Mouse (Mus musculus): ENCODE data around the gene Rabl3. TPM values are rescaled to one million over a fixed set of nuclear protein-coding genes. Genes with fewer than 3 reads are reported as not detected.

Rabl3 gene
- polyA plus RNA-seq, 1 experiment from 2014 or later: 18.5 TPM

DNA sequence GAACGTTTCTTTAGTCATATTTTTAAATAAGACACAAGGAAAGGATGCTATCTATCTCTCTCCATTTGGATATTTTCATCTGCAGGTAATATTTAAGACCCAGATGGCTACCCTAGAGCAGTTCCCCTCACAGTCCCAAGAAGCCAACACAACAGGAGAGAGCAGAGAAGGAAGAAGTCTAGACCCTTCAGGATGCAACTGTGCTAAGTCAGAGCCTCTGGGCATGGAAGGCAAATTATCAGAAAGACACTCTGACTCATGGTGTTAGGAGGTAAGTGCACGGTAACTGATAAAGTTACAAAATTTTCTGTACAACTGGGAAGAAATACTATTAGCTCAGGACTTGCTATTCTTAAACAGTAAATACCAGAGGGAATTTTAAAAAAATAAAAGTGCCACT, 21.0 kb upstream of the Rabl3 start:
- no peak overlapping the region for H3K9ac ChIP-seq
- 89% methylated on average over 2 of the region's 2 CpGs for WGBS
- no peak overlapping the region for H3K4me3 ChIP-seq (replicated peaks; ENCODE audit: low read length)
- peaks cover 61% of the 10 kb centered on the region for H3K36me3 ChIP-seq (replicated peaks; ENCODE audit: control insufficient read depth, insufficient read depth)
- no peak overlapping the region for H3K27ac ChIP-seq
- no peak for ATAC-seq (ENCODE audit: low FRiP score)
- no peak overlapping the region for H3K4me2 ChIP-seq (replicated peaks)
- no peaks in the 10 kb centered on the region for H3K27me3 ChIP-seq (ENCODE audit: control insufficient read depth, insufficient read depth, low read length)
- no peaks in the 10 kb centered on the region for H3K4me1 ChIP-seq (replicated peaks; ENCODE audit: control insufficient read depth, insufficient read depth, low read length)
- DNase-seq (ENCODE audit: low spot score): no peak
- peaks cover 2% of the 10 kb centered on the region; the same call in 1 of the 2 replicates for H3K9me3 ChIP-seq (ENCODE audit: control insufficient read depth, low read length)

DNA sequence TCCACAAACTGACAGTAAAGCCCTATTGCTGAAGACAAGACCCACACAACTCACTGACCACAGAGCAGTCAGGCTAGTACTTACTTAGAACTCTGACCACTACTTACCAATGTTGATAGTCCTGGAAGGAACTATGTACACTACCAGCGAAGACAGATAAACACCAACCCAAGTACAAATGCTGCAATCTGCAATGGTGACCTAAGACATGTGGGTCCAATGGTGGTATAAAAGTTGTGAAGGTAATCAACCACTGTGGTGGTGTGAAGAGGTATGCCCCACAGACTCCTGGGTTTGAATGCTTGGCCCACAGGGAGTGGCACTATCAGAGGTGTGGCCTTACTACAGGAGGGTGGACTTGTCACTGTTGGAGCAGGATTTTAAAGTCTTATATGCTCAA, 20.0 kb upstream of the Rabl3 start:
- Histone ChIP-seq H3K4me2 (replicated peaks) (no peak overlapping the region), H3K9ac (no peak overlapping the region), H3K4me1 (replicated peaks; ENCODE audit: control insufficient read depth, insufficient read depth, low read length) (no peaks in the 10 kb centered on the region), H3K27me3 (ENCODE audit: control insufficient read depth, insufficient read depth, low read length) (no peaks in the 10 kb centered on the region), H3K27ac (no peak overlapping the region), H3K9me3 (ENCODE audit: control insufficient read depth, low read length) (peaks cover 3% of the 10 kb centered on the region; the same call in 1 of the 2 replicates), H3K36me3 (replicated peaks; ENCODE audit: control insufficient read depth, insufficient read depth) (peaks cover 67% of the 10 kb centered on the region), H3K4me3 (replicated peaks; ENCODE audit: low read length) (no peak overlapping the region)
- DNase-seq (ENCODE audit: low spot score) (no peak), ATAC-seq (ENCODE audit: low FRiP score) (no peak)
- WGBS: 97% methylated on average over 1 of the region's 1 CpGs

DNA sequence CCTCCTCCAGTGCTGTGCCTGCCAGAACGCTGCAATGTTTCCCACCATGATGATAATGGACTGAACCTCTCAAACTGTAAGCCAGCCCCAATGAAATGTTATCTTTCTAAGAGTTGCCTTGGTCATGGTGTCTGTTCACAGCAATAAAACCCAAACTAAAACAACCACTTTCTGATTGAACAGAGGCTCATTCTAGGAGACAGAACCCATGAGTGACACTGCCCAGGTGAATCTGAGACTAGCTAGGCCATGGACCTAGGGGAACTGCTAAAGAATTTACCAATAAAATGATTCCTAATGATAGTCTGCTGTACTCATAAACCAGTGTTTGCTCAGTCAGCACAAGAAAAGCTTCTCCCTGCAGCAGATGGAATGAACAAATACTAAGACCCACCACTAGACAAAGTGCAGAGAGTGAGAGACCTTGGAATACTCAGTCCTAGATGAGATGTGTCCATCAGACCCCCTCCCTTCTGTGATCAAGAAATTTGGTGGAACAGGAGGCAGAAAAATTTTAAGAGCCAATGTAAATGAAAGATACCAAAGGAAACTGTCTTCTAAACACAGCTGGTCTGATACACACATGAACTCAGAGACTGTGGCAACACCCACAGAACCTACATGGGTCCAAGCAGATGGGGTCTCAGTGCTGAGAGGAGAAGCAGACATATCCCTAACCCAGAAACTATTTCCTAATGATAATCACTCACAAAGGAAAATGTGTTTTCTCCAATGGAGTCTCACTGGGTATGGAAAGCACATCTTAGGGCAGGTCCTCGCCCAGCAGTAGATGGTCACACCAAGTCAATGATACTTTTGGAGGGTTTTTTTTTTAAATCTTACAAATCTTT, 19.3 kb upstream of the Rabl3 start:
- Histone ChIP-seq H3K9me3 (ENCODE audit: control insufficient read depth, low read length) (peaks cover 3% of the 10 kb centered on the region; the same call in 1 of the 2 replicates), H3K27ac (no peak overlapping the region), H3K4me2 (replicated peaks) (no peak overlapping the region), H3K36me3 (replicated peaks; ENCODE audit: control insufficient read depth, insufficient read depth) (peaks cover 61% of the 10 kb centered on the region), H3K27me3 (ENCODE audit: control insufficient read depth, insufficient read depth, low read length) (no peaks in the 10 kb centered on the region), H3K9ac (no peak overlapping the region), H3K4me1 (replicated peaks; ENCODE audit: control insufficient read depth, insufficient read depth, low read length) (no peaks in the 10 kb centered on the region), H3K4me3 (replicated peaks; ENCODE audit: low read length) (no peak overlapping the region)
- ATAC-seq (ENCODE audit: low FRiP score) (no peak), DNase-seq (ENCODE audit: low spot score) (no peak)
- whole genome bisulfite sequencing: 96% methylated on average over 2 of the region's 2 CpGs

DNA sequence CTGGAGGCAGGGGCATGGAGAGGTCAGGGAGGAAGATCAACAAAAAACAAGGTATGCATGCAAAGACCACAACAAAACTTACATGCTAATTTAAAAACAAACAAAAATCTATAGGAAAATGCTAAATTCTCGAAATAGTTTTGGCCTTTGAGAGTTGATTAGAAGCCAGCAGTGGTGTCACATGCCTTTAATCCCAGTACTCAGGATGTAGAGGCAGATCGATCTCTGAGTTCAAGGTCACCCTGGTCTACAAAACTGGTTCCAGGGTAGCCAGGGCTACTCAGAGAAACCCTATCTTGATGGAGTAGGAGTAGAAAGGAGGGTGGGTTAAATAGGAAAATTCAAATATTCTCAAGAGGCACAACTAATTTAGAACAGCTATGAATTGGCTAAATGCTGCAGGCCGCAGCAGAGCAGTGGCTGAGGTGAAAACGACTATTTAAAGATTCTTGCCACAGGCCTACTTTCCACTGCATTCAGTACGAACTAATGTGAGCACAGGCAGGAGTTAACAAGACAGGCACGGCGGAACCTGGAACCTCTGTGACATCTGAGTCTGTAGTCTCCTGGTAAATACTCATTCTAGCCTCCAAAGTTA, 17.5 kb upstream of the Rabl3 start:
- WGBS: 93% methylated on average over 7 of the region's 7 CpGs
- DNase-seq (ENCODE audit: low spot score): no peak

DNA sequence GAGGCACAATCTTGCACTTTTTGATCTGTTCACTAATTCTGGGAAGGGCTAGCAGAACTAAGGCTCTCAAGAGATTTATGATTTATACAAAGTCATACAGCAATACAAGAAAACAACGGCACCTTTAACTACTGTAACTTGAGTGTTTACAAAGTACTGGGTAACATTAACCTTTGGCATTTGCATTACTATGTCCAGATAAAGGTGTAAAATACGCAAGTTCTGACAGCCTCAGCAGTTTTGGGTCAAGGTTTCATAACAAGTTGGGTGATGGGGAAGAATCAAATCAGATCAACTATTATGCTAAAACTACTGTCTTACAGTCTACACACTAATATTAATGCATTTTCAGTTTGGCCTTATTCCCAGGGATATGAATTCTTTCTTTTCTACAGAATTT, 14.6 kb upstream of the Rabl3 start:
- no peak for DNase-seq (ENCODE audit: low spot score)
- Histone ChIP-seq H3K9me3 (ENCODE audit: control insufficient read depth, low read length) (peaks cover 3% of the 10 kb centered on the region; the same call in 1 of the 2 replicates), H3K27ac (no peak overlapping the region), H3K9ac (no peak overlapping the region), H3K4me3 (replicated peaks; ENCODE audit: low read length) (no peak overlapping the region), H3K27me3 (ENCODE audit: control insufficient read depth, insufficient read depth, low read length) (no peaks in the 10 kb centered on the region), H3K4me2 (replicated peaks) (no peak overlapping the region), H3K36me3 (replicated peaks; ENCODE audit: control insufficient read depth, insufficient read depth) (peaks cover 42% of the 10 kb centered on the region), H3K4me1 (replicated peaks; ENCODE audit: control insufficient read depth, insufficient read depth, low read length) (no peaks in the 10 kb centered on the region)
- WGBS: 95% methylated on average over 2 of the region's 2 CpGs
- no peak for ATAC-seq (ENCODE audit: low FRiP score)

More for the DNA sequence above, 17.5 kb upstream of the Rabl3 start:
- H3K27ac ChIP-seq: no peak overlapping the region
- H3K4me1 ChIP-seq (replicated peaks; ENCODE audit: control insufficient read depth, insufficient read depth, low read length): no peaks in the 10 kb centered on the region
- ATAC-seq (ENCODE audit: low FRiP score): no peak
- H3K4me2 ChIP-seq (replicated peaks): no peak overlapping the region
- peaks cover 51% of the 10 kb centered on the region for H3K36me3 ChIP-seq (replicated peaks; ENCODE audit: control insufficient read depth, insufficient read depth)
- peaks cover 3% of the 10 kb centered on the region; the same call in 1 of the 2 replicates for H3K9me3 ChIP-seq (ENCODE audit: control insufficient read depth, low read length)
- H3K4me3 ChIP-seq (replicated peaks; ENCODE audit: low read length): no peak overlapping the region
- no peaks in the 10 kb centered on the region for H3K27me3 ChIP-seq (ENCODE audit: control insufficient read depth, insufficient read depth, low read length)
- no peak overlapping the region for H3K9ac ChIP-seq

DNA sequence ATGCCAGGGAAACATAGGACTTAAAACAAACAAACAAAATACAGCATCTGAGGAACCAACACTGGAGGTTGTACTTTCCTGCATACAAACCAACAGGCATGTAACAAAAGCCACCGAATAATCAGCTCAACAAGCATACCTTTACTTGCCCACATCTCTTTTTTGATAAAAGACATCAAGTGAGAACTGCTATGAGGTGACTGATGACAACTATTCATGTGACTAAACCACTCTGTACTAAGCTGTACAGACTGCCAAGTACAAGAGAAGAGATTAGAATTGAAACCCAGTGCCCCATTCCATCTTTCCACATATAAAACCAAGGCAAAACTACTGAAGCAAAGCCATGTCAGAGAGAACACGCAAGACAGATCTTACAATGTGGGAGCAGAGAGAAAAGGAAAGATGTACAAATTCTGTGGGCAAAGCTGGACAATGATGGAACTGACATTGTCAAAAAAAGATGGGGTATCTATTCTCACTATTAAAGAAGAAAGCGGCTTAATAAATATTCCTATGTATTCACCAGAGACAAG, 12.9 kb upstream of the Rabl3 start:
- H3K9me3 ChIP-seq (ENCODE audit: control insufficient read depth, low read length): peaks cover 3% of the 10 kb centered on the region; the same call in 1 of the 2 replicates

DNA sequence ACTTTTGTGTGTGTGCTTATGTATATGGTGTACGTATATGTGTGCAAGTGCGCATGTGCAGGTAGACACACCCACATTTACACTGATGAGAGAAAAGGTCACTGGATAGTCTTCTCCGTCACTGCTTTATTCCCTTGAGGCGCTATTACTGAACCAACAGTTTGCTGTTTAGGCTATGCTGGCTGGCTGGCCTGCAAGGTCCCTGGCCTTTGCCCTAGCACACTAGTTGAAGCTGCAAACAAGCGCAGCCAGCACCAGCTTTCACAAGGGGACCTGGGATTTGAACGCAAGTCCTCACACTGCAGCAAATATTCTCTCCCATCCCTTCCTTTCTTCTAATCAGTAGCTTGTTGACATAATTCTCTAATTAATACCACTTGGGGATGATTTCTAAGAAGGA, 9.5 kb upstream of the Rabl3 start:
- DNase-seq (ENCODE audit: low spot score) (no peak), ATAC-seq (ENCODE audit: low FRiP score) (no peak)
- Histone ChIP-seq H3K27ac (no peak overlapping the region), H3K4me2 (replicated peaks) (no peak overlapping the region), H3K9ac (no peak overlapping the region), H3K9me3 (ENCODE audit: control insufficient read depth, low read length) (no peaks in the 10 kb centered on the region), H3K4me3 (replicated peaks; ENCODE audit: low read length) (no peak overlapping the region), H3K36me3 (replicated peaks; ENCODE audit: control insufficient read depth, insufficient read depth) (peaks cover 26% of the 10 kb centered on the region), H3K27me3 (ENCODE audit: control insufficient read depth, insufficient read depth, low read length) (no peaks in the 10 kb centered on the region), H3K4me1 (replicated peaks; ENCODE audit: control insufficient read depth, insufficient read depth, low read length) (no peaks in the 10 kb centered on the region; the same call in 1 of the 2 replicates)
- 84% methylated on average over 6 of the region's 6 CpGs for WGBS

More for the DNA sequence above, 12.9 kb upstream of the Rabl3 start:
- ATAC-seq (ENCODE audit: low FRiP score) (no peak), DNase-seq (ENCODE audit: low spot score) (no peak)
- Histone ChIP-seq H3K27me3 (ENCODE audit: control insufficient read depth, insufficient read depth, low read length) (no peaks in the 10 kb centered on the region), H3K27ac (no peak overlapping the region), H3K4me1 (replicated peaks; ENCODE audit: control insufficient read depth, insufficient read depth, low read length) (no peaks in the 10 kb centered on the region), H3K4me3 (replicated peaks; ENCODE audit: low read length) (no peak overlapping the region), H3K36me3 (replicated peaks; ENCODE audit: control insufficient read depth, insufficient read depth) (peaks cover 33% of the 10 kb centered on the region), H3K9ac (no peak overlapping the region), H3K4me2 (replicated peaks) (no peak overlapping the region)
- 92% methylated on average over 3 of the region's 3 CpGs for WGBS

DNA sequence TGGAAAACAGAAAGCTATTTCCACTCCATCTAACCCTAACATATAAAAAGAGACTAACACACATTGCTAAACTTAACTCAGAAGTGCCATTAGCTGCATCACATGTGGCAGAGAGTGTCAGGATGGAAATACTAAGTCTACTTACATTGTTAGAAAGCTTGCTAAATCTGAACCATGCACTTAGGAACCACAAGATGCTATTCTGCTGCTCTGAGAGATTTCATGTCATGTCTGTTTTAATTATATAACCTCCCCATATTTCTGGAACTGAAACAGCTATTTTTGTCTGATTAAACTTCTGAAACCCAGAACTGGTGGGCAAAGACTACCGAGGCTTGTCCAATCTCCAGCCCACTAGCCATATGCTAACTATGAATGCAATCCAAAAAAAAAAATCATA, 7.6 kb upstream of the Rabl3 start:
- Histone ChIP-seq H3K4me3 (replicated peaks; ENCODE audit: low read length) (no peak overlapping the region), H3K9me3 (ENCODE audit: control insufficient read depth, low read length) (no peaks in the 10 kb centered on the region), H3K9ac (no peak overlapping the region), H3K4me2 (replicated peaks) (no peak overlapping the region), H3K27ac (no peak overlapping the region), H3K36me3 (replicated peaks; ENCODE audit: control insufficient read depth, insufficient read depth) (peaks cover 31% of the 10 kb centered on the region), H3K27me3 (ENCODE audit: control insufficient read depth, insufficient read depth, low read length) (no peaks in the 10 kb centered on the region), H3K4me1 (replicated peaks; ENCODE audit: control insufficient read depth, insufficient read depth, low read length) (no peaks in the 10 kb centered on the region; the same call in 1 of the 2 replicates)
- no peak for DNase-seq (ENCODE audit: low spot score)
- no peak for ATAC-seq (ENCODE audit: low FRiP score)
- 96% methylated on average over 1 of the region's 1 CpGs for WGBS

DNA sequence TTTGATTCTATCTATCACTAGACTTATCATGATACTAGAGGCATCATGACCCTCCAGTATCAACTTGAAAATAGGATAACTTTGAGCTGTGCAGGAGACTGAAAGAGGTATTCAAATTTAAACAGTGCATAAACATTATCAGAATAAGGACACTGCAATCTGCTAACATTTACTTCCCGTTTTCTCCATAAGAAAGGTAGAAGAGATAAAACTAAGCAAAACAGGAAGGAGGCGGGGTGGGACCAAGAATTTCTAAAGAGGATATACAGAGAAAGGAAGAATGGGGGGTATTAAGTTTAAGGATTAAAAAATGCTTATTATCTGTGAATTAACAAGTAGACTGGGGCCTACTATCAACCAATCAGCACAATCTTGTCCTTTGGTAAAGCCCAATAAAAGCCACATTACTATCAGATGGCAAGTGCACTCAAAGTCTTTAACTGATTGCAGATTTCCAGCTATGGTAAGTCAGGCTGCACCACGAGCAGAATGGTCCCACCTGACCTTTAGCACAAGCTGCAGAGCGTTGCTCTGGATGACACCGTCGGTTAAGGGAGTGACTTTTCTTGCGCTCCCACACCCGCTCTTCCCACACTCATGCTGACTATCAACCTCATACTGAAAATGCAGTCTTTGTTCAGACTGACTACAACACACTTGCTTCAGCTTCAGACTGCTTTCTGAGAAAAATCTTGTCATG, 6.2 kb upstream of the Rabl3 start:
- WGBS: 92% methylated on average over 8 of the region's 8 CpGs
- no peak for DNase-seq (ENCODE audit: low spot score)
- no peaks in the 10 kb centered on the region for H3K27me3 ChIP-seq (ENCODE audit: control insufficient read depth, insufficient read depth, low read length)
- H3K4me3 ChIP-seq (replicated peaks; ENCODE audit: low read length): no peak overlapping the region
- peaks cover 3% of the 10 kb centered on the region for H3K4me1 ChIP-seq (replicated peaks; ENCODE audit: control insufficient read depth, insufficient read depth, low read length)
- no peak for ATAC-seq (ENCODE audit: low FRiP score)
- H3K36me3 ChIP-seq (replicated peaks; ENCODE audit: control insufficient read depth, insufficient read depth): peaks cover 31% of the 10 kb centered on the region
- no peaks in the 10 kb centered on the region for H3K9me3 ChIP-seq (ENCODE audit: control insufficient read depth, low read length)
- no peak overlapping the region for H3K9ac ChIP-seq
- H3K4me2 ChIP-seq (replicated peaks): no peak overlapping the region
- H3K27ac ChIP-seq: no peak overlapping the region

Data from hindbrain, embryonic 14.5 days (tissue).